Mouse (Mus musculus) midbrain, postnatal 0 days (tissue): ENCODE results near the gene Cdkn2aipnl. TPM values are rescaled to one million over a fixed set of nuclear protein-coding genes. Genes with fewer than 3 reads are reported as not detected.

Source experiments
- ATAC-seq: fragments of 200-750 bp; cut with Nextera tagmentation; 2 replicates; pipeline ENCODE4 v1.8.0; 2017; ENCODE audit warnings: moderate number of reproducible peaks, mild to moderate bottlenecking, moderate TSS enrichment, moderate library complexity; ENCODE audit not compliant: low FRiP score
- DNase-seq: peaks from one replicate; pipeline ENCODE4 v3.0.0-alpha.2; 2015; ENCODE audit warnings: low spot score
- H3K27ac ChIP-seq: fragments of 300-500 bp; sonication (generic); 2 replicates; pipeline ENCODE4 v1.5.1; 2014; ENCODE audit warnings: low read depth, mild to moderate bottlenecking, low read length, mixed read lengths
- H3K27me3 ChIP-seq: fragments of 300-500 bp; sonication (generic); 2 replicates; pipeline ENCODE4 v1.6.1; 2014; ENCODE audit warnings: low read length, control low read depth, mixed read lengths; ENCODE audit not compliant: insufficient read depth
- H3K36me3 ChIP-seq: fragments of 300-500 bp; sonication (generic); 2 replicates; pipeline ENCODE4 v1.6.1; 2014; ENCODE audit warnings: low read length, control low read depth, mixed read lengths; ENCODE audit not compliant: insufficient read depth
- H3K4me1 ChIP-seq: fragments of 300-500 bp; sonication (generic); 2 replicates; pipeline ENCODE4 v1.6.1; 2014; ENCODE audit warnings: mild to moderate bottlenecking, control low read depth, antibody characterized with exemption, low read length, mixed read lengths; ENCODE audit not compliant: insufficient read depth
- H3K4me2 ChIP-seq: fragments of 300-500 bp; sonication (generic); 2 replicates; pipeline ENCODE4 v1.6.1; 2014; ENCODE audit warnings: low read depth, mild to moderate bottlenecking, low read length, mixed read lengths; ENCODE audit not compliant: poor library complexity, severe bottlenecking
- H3K4me3 ChIP-seq: fragments of 300-500 bp; sonication (generic); 2 replicates; pipeline ENCODE4 v1.5.1; 2014; ENCODE audit warnings: low read depth, mild to moderate bottlenecking, low read length, moderate library complexity
- H3K9ac ChIP-seq: fragments of 300-500 bp; sonication (generic); replicated peaks from 2 replicates; pipeline ENCODE4 v1.6.1; 2014; ENCODE audit warnings: mild to moderate bottlenecking, low read length, moderate library complexity, mixed read lengths; ENCODE audit not compliant: poor library complexity, severe bottlenecking
- H3K9me3 ChIP-seq: fragments of 300-500 bp; sonication (generic); 2 replicates; pipeline ENCODE4 v1.6.1; 2016; ENCODE audit warnings: low read length, control low read depth
- CTCF ChIP-seq: IDR thresholded peaks from 2 replicates; pipeline ENCODE4 v1.5.1; 2016; ENCODE audit warnings: antibody characterized with exemption, mild to moderate bottlenecking
- WGBS: fragments of 180-500 bp; shearing (Covaris S2); extraction: QIAGEN DNeasy Blood & Tissue Kit; methylation state at CpG from one replicate; pipeline ENCODE4 v1.1.7; 2014; 5-methylcytosine and 5-hydroxymethylcytosine counted together
- polyA plus RNA-seq: library from polyadenylated mRNA; unstranded; fragments of >200 nt; fragmentation: Nextera tagmentation; extraction: Ambion mirVana; gene quantifications from 2 replicates; pipeline ENCODE4 v1.2.1, GENCODE M21; 2015
- total RNA-seq: library from RNA; depleted of rRNA; stranded (reverse); fragments of >200 nt; gene quantifications from 2 replicates; pipeline ENCODE4 v1.2.3, GENCODE M21; 2014

Gene Cdkn2aipnl
- total and polyA plus RNA-seq, 2 experiments from 2014 or later, result 99.1 to 124 TPM

- Histone ChIP-seq H3K27me3 (no peaks in the 10 kb centered on the region), H3K4me3 (no peak overlapping the region), H3K4me2 (no peak overlapping the region), H3K9ac (no peak overlapping the region), H3K4me1 (0 out of 2 replicates have a peak, but pooled peaks cover 5% of the 10 kb centered on the region), H3K9me3 (no peaks in the 10 kb centered on the region), H3K36me3 (peaks cover 33% of the 10 kb centered on the region), H3K27ac (no peak overlapping the region)
- no peak for ATAC-seq
- no peak for TF ChIP-seq CTCF
- no peak for DNase-seq
- 97% methylated on average over 6 of the region's 6 CpGs for WGBS
Measured at GRCm38 (mm10) chr11:51971644-51972043, 4.2 kb downstream of the Cdkn2aipnl start.

GRCm38 (mm10) chr11:51999611-52000289, 32.3 kb downstream of the Cdkn2aipnl start:
- Histone ChIP-seq H3K27ac (peak overlapping the region; percentile 96), H3K4me2 (peak overlapping the region; percentile 59), H3K4me3 (peak overlapping the region; percentile 95), H3K9ac (peak overlapping the region; percentile 95), H3K4me1 (peaks cover 16% of the 10 kb centered on the region), H3K27me3 (no peaks in the 10 kb centered on the region), H3K9me3 (no peaks in the 10 kb centered on the region), H3K36me3 (peaks cover 24% of the 10 kb centered on the region; the same call in 1 of the 2 replicates)
- TF ChIP-seq CTCF, result 0 out of 2 replicates have a peak, but pooled peaks have one; percentile 2
- DNase-seq, result no peak
- under 1% methylated on average over 29 of the region's 29 CpGs for WGBS
- ATAC-seq, result peak; percentile 24; the same call in 1 of the 2 replicates

GRCm38 (mm10) chr11:52000290-52000962, 33.0 kb downstream of the Cdkn2aipnl start, which contains the start of gene Ube2b:
Gene Ube2b (minus strand): TSS chr11:52000762.
- no peak for TF ChIP-seq CTCF
- DNase-seq, result peak; percentile 99
- H3K36me3 ChIP-seq, result peaks cover 18% of the 10 kb centered on the region; the same call in 1 of the 2 replicates
- peaks cover 18% of the 10 kb centered on the region for H3K4me1 ChIP-seq
- no peaks in the 10 kb centered on the region for H3K9me3 ChIP-seq
- peak within 1 kb of the TSS; percentile 59 for H3K4me2 ChIP-seq
- peak within 1 kb of the TSS; percentile 95 for H3K4me3 ChIP-seq
- peak within 1 kb of the TSS; percentile 96 for H3K27ac ChIP-seq
- WGBS, result under 1% methylated on average over 56 of the region's 63 CpGs
- H3K27me3 ChIP-seq, result no peaks in the 10 kb centered on the region
- peak within 1 kb of the TSS; percentile 95 for H3K9ac ChIP-seq
- peak; percentile 85 for ATAC-seq

GRCm38 (mm10) chr11:52001341-52001740, 33.9 kb downstream of the Cdkn2aipnl start:
- DNase-seq (no peak), ATAC-seq (no peak)
- peaks cover 12% of the 10 kb centered on the region; the same call in 1 of the 2 replicates for H3K36me3 ChIP-seq
- H3K9ac ChIP-seq, result no peak overlapping the region
- peak overlapping the region; percentile 47; the same call in 1 of the 2 replicates for H3K27ac ChIP-seq
- no peak for TF ChIP-seq CTCF
- peak overlapping the region; percentile 95 for H3K4me3 ChIP-seq
- no peaks in the 10 kb centered on the region for H3K27me3 ChIP-seq
- no peaks in the 10 kb centered on the region for H3K9me3 ChIP-seq
- peaks cover 18% of the 10 kb centered on the region for H3K4me1 ChIP-seq
- H3K4me2 ChIP-seq, result peak overlapping the region; percentile 59
- 72% methylated on average over 10 of the region's 10 CpGs for WGBS

GRCm38 (mm10) chr11:52001861-52002260, 34.4 kb downstream of the Cdkn2aipnl start:
- Histone ChIP-seq H3K4me1 (peaks cover 18% of the 10 kb centered on the region), H3K9me3 (no peaks in the 10 kb centered on the region), H3K9ac (no peak overlapping the region), H3K27ac (no peak overlapping the region), H3K27me3 (no peaks in the 10 kb centered on the region), H3K4me3 (no peak overlapping the region), H3K4me2 (no peak overlapping the region), H3K36me3 (peaks cover 7% of the 10 kb centered on the region; the same call in 1 of the 2 replicates)
- TF ChIP-seq CTCF, result no peak
- 94% methylated on average over 8 of the region's 8 CpGs for WGBS
- DNase-seq (no peak), ATAC-seq (no peak)
